Mouse (Mus musculus) heart, postnatal 0 days (tissue): ENCODE measurements at regions not wholly inside any gene's neighbourhood (a gene's known extent, or its start where the extent isn't known, plus 50 kb on each side); places are given as distances from the start of the nearest gene placed in this dataset.

ENCODE experiments used
- CTCF ChIP-seq: IDR thresholded peaks from 2 replicates; pipeline ENCODE4 v1.5.1; 2016; ENCODE audit warnings: antibody characterized with exemption, control low read depth, low read depth
- EP300 ChIP-seq: IDR thresholded peaks from 2 replicates; pipeline ENCODE4 v1.6.1; 2016; ENCODE audit warnings: antibody characterized with exemption, low read depth

- TF ChIP-seq CTCF (no peak), EP300 (no peak)
Measured at GRCm38 (mm10) chr3:33562670-33563360, 236.8 kb upstream of the Ttc14 start.
